Mouse (Mus musculus) embryonic facial prominence, embryonic 15.5 days (tissue): Measurements from ENCODE around the gene Srd5a2. TPM values are rescaled to one million over a fixed set of nuclear protein-coding genes. Genes with fewer than 3 reads are reported as not detected.
"Not testable (repeated sequence)": the region's sequence is repeated elsewhere in the genome, so short reads cannot be mapped to it uniquely, and the experiment has no call there.

Experiments
- ATAC-seq: fragments of 200-750 bp; cut with Nextera tagmentation; 2 replicates; pipeline ENCODE4 v1.8.0; 2017; ENCODE audit warnings: low read depth, moderate TSS enrichment; ENCODE audit not compliant: insufficient number of reproducible peaks, low FRiP score, low TSS enrichment
- H3K27ac ChIP-seq: fragments of 300-500 bp; sonication (generic); replicated peaks from 2 replicates; pipeline ENCODE4 v1.5.1; 2015; ENCODE audit warnings: mild to moderate bottlenecking, inconsistent platforms
- H3K27me3 ChIP-seq: fragments of 300-500 bp; sonication (generic); 2 replicates; pipeline ENCODE4 v1.6.1; 2015; ENCODE audit warnings: inconsistent platforms
- H3K36me3 ChIP-seq: fragments of 300-500 bp; sonication (generic); 2 replicates; pipeline ENCODE4 v1.6.1; 2015; ENCODE audit warnings: mild to moderate bottlenecking, inconsistent platforms
- H3K4me1 ChIP-seq: fragments of 300-500 bp; sonication (generic); 2 replicates; pipeline ENCODE4 v1.6.1; 2015; ENCODE audit warnings: inconsistent platforms
- H3K4me2 ChIP-seq: fragments of 300-500 bp; sonication (generic); replicated peaks from 2 replicates; pipeline ENCODE4 v1.6.1; 2015; ENCODE audit warnings: mild to moderate bottlenecking, inconsistent platforms
- H3K4me3 ChIP-seq: fragments of 300-500 bp; sonication (generic); replicated peaks from 2 replicates; pipeline ENCODE4 v1.5.1; 2015; ENCODE audit warnings: mild to moderate bottlenecking, inconsistent platforms
- H3K9ac ChIP-seq: fragments of 300-500 bp; sonication (generic); 2 replicates; pipeline ENCODE4 v1.6.1; 2015; ENCODE audit warnings: inconsistent platforms
- H3K9me3 ChIP-seq: fragments of 300-500 bp; sonication (generic); replicated peaks from 2 replicates; pipeline ENCODE4 v1.6.1; 2016; ENCODE audit warnings: inconsistent platforms
- WGBS: fragments of 180-500 bp; shearing (Covaris S2); methylation state at CpG from one replicate; pipeline ENCODE4 v1.1.7; 2015; 5-methylcytosine and 5-hydroxymethylcytosine counted together
- polyA plus RNA-seq: library from polyadenylated mRNA; unstranded; fragments of >200 nt; fragmentation: Nextera tagmentation; extraction: Ambion mirVana; gene quantifications from 2 replicates; pipeline ENCODE4 v1.2.1, GENCODE M21; 2015

Gene Srd5a2
- polyA plus RNA-seq: not detected in 2 replicates

- Histone ChIP-seq H3K27me3 (peaks cover 54% of the 10 kb centered on the region), H3K9ac (no peak within 1 kb of the TSS)
- no peak for ATAC-seq
Observed at GRCm38 (mm10) chr17:74047210-74048082, at the start of gene Srd5a2. Srd5a2 (minus strand) TSS chr17:74047916.

GRCm38 (mm10) chr17:74088886-74089678 is 41.4 kb upstream of the Srd5a2 start:
- Histone ChIP-seq H3K36me3 (no peaks in the 10 kb centered on the region), H3K9ac (no peak overlapping the region), H3K27me3 (no peaks in the 10 kb centered on the region), H3K9me3 (no peaks in the 10 kb centered on the region; the same call in 1 of the 2 replicates), H3K27ac (no peak overlapping the region), H3K4me3 (no peak overlapping the region), H3K4me2 (no peak overlapping the region), H3K4me1 (no peaks in the 10 kb centered on the region)
- no peak for ATAC-seq
- WGBS: 84% methylated on average over 5 of the region's 5 CpGs

More at GRCm38 (mm10) chr17:74047210-74048082, at the start of gene Srd5a2:
- Histone ChIP-seq H3K4me2 (peak within 1 kb of the TSS; percentile 48), H3K4me1 (peaks cover 12% of the 10 kb centered on the region; the same call in 1 of the 2 replicates), H3K27ac (no peak within 1 kb of the TSS), H3K4me3 (peak within 1 kb of the TSS; percentile 33), H3K9me3 (no peaks in the 10 kb centered on the region), H3K36me3 (no peaks in the 10 kb centered on the region)
- WGBS: under 1% methylated on average over 45 of the region's 45 CpGs

- no peaks in the 10 kb centered on the region for H3K4me1 ChIP-seq
- ATAC-seq: no peak
- H3K27ac ChIP-seq: no peak overlapping the region
- H3K36me3 ChIP-seq: no peaks in the 10 kb centered on the region
- H3K9ac ChIP-seq: no peak overlapping the region
- H3K4me2 ChIP-seq: no peak overlapping the region
- H3K4me3 ChIP-seq: no peak overlapping the region
- H3K27me3 ChIP-seq: no peaks in the 10 kb centered on the region
- WGBS: 87% methylated on average over 2 of the region's 2 CpGs
- H3K9me3 ChIP-seq: no peaks in the 10 kb centered on the region; the same call in 1 of the 2 replicates
Observed at GRCm38 (mm10) chr17:74088016-74088415, 40.3 kb upstream of the Srd5a2 start.

DNA sequence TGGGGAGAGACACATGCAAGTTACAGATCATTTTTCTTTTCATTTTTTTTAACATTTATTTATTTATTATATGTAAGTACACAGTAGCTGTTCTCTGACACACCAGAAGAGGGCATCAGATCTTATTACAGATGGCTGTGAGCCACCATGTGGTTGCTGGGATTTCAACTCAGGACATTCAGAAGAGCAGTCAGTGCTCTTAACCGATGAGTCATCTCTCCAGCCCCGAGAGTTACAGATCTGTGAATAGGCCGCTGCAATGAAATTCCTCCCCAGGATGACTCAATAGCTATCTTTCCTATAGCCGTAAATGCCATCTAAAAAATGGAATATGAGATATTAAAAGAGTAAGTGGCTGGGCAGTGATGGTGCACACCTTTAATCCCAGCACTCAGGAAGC is 35.7 kb upstream of the Srd5a2 start:
- Histone ChIP-seq H3K9me3 (no peaks in the 10 kb centered on the region), H3K27ac (no peak overlapping the region), H3K9ac (no peak overlapping the region), H3K4me3 (no peak overlapping the region), H3K4me1 (no peaks in the 10 kb centered on the region), H3K4me2 (no peak overlapping the region), H3K27me3 (no peaks in the 10 kb centered on the region), H3K36me3 (no peaks in the 10 kb centered on the region)
- ATAC-seq: no peak
- WGBS: 86% methylated on average over 4 of the region's 4 CpGs

- Histone ChIP-seq H3K27ac (no peak overlapping the region), H3K27me3 (no peaks in the 10 kb centered on the region), H3K9ac (no peak overlapping the region), H3K4me2 (no peak overlapping the region), H3K36me3 (no peaks in the 10 kb centered on the region), H3K9me3 (no peaks in the 10 kb centered on the region), H3K4me3 (no peak overlapping the region), H3K4me1 (no peaks in the 10 kb centered on the region)
- 77% methylated on average over 6 of the region's 6 CpGs for WGBS
- ATAC-seq: no peak
Observed at GRCm38 (mm10) chr17:74080076-74080615, 32.4 kb upstream of the Srd5a2 start.

DNA sequence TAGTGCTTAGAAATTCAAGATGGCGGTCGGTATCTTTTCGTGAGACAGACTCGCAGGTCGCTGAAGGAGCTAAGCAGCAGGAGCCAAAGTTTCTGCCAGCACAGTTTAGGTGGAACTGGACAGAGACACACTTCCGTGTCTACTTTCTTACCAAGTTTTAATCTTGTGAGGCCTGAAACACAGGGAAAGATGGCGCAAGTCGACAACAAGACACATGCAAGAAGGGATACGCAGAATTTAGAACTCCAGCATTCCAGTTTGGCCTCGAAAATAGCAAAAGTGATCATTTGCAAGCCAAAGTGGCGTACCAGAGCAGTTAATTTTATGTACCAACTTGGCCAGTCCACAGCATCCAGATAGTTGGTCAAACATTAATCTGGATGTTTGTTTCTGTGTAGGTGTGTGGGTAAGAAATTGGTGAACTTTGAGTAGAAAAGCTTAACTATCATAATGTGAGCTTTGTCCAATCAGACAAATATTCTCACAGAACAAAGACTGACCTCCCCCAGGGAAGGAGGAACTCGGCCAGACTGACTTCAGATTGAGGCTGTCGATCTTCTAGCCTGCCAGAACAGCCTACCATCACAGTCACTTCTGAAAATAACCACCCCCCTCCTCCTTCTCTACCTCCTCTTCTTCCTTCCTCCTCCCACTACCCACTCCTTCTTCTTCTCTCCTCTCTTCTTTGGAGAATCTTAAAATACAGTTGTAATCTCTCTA is 31.2 kb upstream of the Srd5a2 start:
- no peak for ATAC-seq
- H3K4me3 ChIP-seq: no peak overlapping the region

DNA sequence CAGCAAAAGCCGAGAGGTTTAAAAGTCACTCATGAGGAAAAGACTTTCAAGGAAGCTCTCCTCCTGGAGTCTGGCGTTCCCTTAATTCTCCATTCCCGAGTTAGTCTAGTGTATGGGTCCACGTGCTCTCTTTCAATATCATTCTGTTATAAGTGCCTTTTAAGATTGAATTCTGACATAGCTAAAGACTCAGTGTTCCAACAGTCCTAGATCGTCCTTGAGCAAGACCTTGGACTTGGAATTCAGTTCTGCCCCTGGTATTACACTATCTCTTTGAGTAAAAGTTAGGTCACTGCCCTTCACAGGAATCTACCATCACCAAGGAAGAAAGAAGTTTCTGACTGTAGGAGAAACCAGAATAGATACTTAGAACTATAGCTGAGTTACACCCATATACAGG is 25.4 kb upstream of the Srd5a2 start:
- not testable (repeated sequence) for H3K36me3 ChIP-seq, H3K27me3 ChIP-seq, H3K27ac ChIP-seq, ATAC-seq, H3K4me3 ChIP-seq, H3K4me1 ChIP-seq, H3K9me3 ChIP-seq, H3K9ac ChIP-seq, H3K4me2 ChIP-seq
- 89% methylated on average over 5 of the region's 5 CpGs for WGBS

More for the DNA sequence above, 31.2 kb upstream of the Srd5a2 start:
- WGBS: 82% methylated on average over 13 of the region's 13 CpGs
- no peaks in the 10 kb centered on the region for H3K9me3 ChIP-seq
- H3K4me1 ChIP-seq: no peaks in the 10 kb centered on the region
- H3K9ac ChIP-seq: no peak overlapping the region
- no peaks in the 10 kb centered on the region for H3K36me3 ChIP-seq
- H3K27me3 ChIP-seq: no peaks in the 10 kb centered on the region
- no peak overlapping the region for H3K27ac ChIP-seq
- no peak overlapping the region for H3K4me2 ChIP-seq

DNA sequence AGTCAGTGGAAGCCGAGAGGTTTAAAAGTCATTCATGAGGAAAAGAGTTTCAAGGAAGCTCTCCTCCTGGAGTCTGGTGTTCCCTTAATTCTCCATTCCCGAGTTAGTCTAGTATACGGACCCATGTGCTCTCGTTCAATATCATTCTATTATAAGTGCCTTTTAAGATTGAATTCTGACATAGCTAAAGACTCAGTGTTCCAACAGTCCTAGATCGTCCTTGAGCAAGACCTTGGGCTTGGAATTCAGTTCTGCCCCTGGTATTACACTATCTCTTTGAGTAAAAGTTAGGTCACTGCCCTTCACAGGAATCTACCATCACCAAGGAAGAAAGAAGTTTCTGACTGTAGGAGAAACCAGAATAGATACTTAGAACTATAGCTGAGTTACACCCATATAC is 15.0 kb upstream of the Srd5a2 start:
- 89% methylated on average over 5 of the region's 5 CpGs for WGBS

GRCm38 (mm10) chr17:74048229-74048816 is 607 bp upstream of the Srd5a2 start:
- peak overlapping the region; percentile 33 for H3K4me3 ChIP-seq
- no peak overlapping the region for H3K9ac ChIP-seq
- no peak for ATAC-seq
- no peaks in the 10 kb centered on the region for H3K36me3 ChIP-seq
- peaks cover 54% of the 10 kb centered on the region for H3K27me3 ChIP-seq
- H3K4me1 ChIP-seq: peaks cover 12% of the 10 kb centered on the region; the same call in 1 of the 2 replicates
- H3K27ac ChIP-seq: no peak overlapping the region
- H3K4me2 ChIP-seq: peak overlapping the region; percentile 48
- 3% methylated on average over 19 of the region's 19 CpGs for WGBS
- H3K9me3 ChIP-seq: no peaks in the 10 kb centered on the region

More for the DNA sequence above, 15.0 kb upstream of the Srd5a2 start:
- H3K27ac ChIP-seq, H3K9me3 ChIP-seq, ATAC-seq, H3K4me2 ChIP-seq, H3K9ac ChIP-seq, H3K36me3 ChIP-seq, H3K4me1 ChIP-seq, H3K4me3 ChIP-seq, H3K27me3 ChIP-seq: not testable (repeated sequence)

DNA sequence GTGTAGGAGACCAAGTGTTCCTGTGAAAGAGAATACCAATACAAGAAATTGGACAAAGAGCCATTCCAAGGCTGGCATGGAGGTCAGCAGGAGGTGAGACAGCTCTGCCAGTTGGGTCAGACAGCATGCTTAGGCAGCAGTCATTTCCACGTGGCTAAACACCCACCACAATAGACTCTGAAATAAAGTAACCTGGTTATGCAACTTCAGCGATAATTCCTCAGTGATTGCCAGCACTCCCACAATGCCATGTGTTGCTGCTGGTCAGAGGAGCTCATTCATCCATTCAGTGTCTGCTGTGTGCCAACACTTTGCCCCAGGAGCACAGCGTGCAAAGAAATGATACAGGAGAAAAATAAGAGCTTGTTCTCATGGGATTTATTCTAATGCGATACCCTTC is 4.0 kb downstream of the Srd5a2 start:
- H3K27me3 ChIP-seq: peaks cover 34% of the 10 kb centered on the region
- WGBS: 65% methylated on average over 4 of the region's 4 CpGs
- no peak overlapping the region for H3K9ac ChIP-seq
- H3K4me1 ChIP-seq: peaks cover 12% of the 10 kb centered on the region; the same call in 1 of the 2 replicates
- no peaks in the 10 kb centered on the region for H3K36me3 ChIP-seq
- H3K4me2 ChIP-seq: no peak overlapping the region
- H3K4me3 ChIP-seq: no peak overlapping the region
- H3K27ac ChIP-seq: no peak overlapping the region
- no peaks in the 10 kb centered on the region for H3K9me3 ChIP-seq
- no peak for ATAC-seq
